Mouse (Mus musculus) liver, embryonic 14.5 days (tissue): Measurements from ENCODE around the gene Tbpl2. TPM values are rescaled to one million over a fixed set of nuclear protein-coding genes. Genes with fewer than 3 reads are reported as not detected.

ENCODE experiments used
- ATAC-seq: fragments of 200-750 bp; cut with Nextera tagmentation; 2 replicates; pipeline ENCODE4 v1.8.0; 2017; ENCODE audit warnings: moderate number of reproducible peaks, mild to moderate bottlenecking, moderate library complexity; ENCODE audit not compliant: insufficient read depth
- DNase-seq, 3 experiments: peaks; one replicate each; pipeline ENCODE4 v3.0.0-alpha.2; 2012 to 2013; ENCODE audit warnings: low read depth in 3 of 3, low spot score in 3 of 3
- H3K27ac ChIP-seq: fragments of 300-500 bp; sonication (generic); 2 replicates; pipeline ENCODE4 v1.5.1; 2014; ENCODE audit warnings: moderate library complexity, mild to moderate bottlenecking, control low read depth, inconsistent platforms
- H3K27me3 ChIP-seq: fragments of 300-500 bp; sonication (generic); 2 replicates; pipeline ENCODE4 v1.6.1; 2014; ENCODE audit warnings: mild to moderate bottlenecking, low read length, moderate library complexity; ENCODE audit not compliant: control insufficient read depth, insufficient read depth
- H3K36me3 ChIP-seq: fragments of 300-500 bp; sonication (generic); replicated peaks from 2 replicates; pipeline ENCODE4 v1.6.1; 2014; ENCODE audit warnings: low read depth; ENCODE audit not compliant: control insufficient read depth, insufficient read depth
- H3K4me1 ChIP-seq, 2 experiments: fragments of 200-500 bp in 1 of 2; fragments of 300-500 bp in 1 of 2; sonication (generic) in 1 of 2; replicated peaks; 2 replicates each; pipeline ENCODE4 v1.6.1; 2012 to 2014; ENCODE audit warnings: antibody characterized with exemption in 1 of 2, inconsistent platforms in 1 of 2, low read length in 1 of 2; ENCODE audit not compliant: control insufficient read depth in 2 of 2, insufficient read depth in 2 of 2
- H3K4me2 ChIP-seq: fragments of 300-500 bp; sonication (generic); 2 replicates; pipeline ENCODE4 v1.6.1; 2014; ENCODE audit warnings: low read depth, mild to moderate bottlenecking, control low read depth, moderate library complexity
- H3K4me3 ChIP-seq, 2 experiments: fragments of 200-500 bp in 1 of 2; fragments of 300-500 bp in 1 of 2; sonication (generic) in 1 of 2; 2 replicates each; pipeline ENCODE4 v1.5.1; 2012 to 2014; ENCODE audit warnings: low read depth in 2 of 2, low read length in 2 of 2, mild to moderate bottlenecking in 2 of 2, control low read depth in 1 of 2, inconsistent platforms in 1 of 2, moderate library complexity in 1 of 2; ENCODE audit not compliant: insufficient read depth in 1 of 2
- H3K9ac ChIP-seq: fragments of 300-500 bp; sonication (generic); replicated peaks from 2 replicates; pipeline ENCODE4 v1.6.1; 2014; ENCODE audit warnings: mild to moderate bottlenecking, control low read depth, moderate library complexity
- H3K9me3 ChIP-seq: fragments of 300-500 bp; sonication (generic); 2 replicates; pipeline ENCODE4 v1.6.1; 2016; ENCODE audit warnings: low read length, mixed read lengths; ENCODE audit not compliant: control insufficient read depth
- CTCF ChIP-seq: IDR thresholded peaks from 2 replicates; pipeline ENCODE4 v1.5.1; 2016; ENCODE audit warnings: antibody characterized with exemption, low read depth, control low read depth
- EP300 ChIP-seq: IDR thresholded peaks from 2 replicates; pipeline ENCODE4 v1.6.1; 2016; ENCODE audit warnings: antibody characterized with exemption, low read depth
- WGBS: fragments of 180-500 bp; shearing (Covaris S2); extraction: QIAGEN DNeasy Blood & Tissue Kit; methylation state at CpG from one replicate; pipeline ENCODE4 v1.1.7; 2014; ENCODE audit not compliant: insufficient replicate concordance; 5-methylcytosine and 5-hydroxymethylcytosine counted together
- polyA plus RNA-seq, 2 experiments: library from polyadenylated mRNA; depleted of rRNA in 1 of 2; stranded (reverse) in 1 of 2; unstranded in 1 of 2; fragments of >200 nt; fragmentation: Nextera tagmentation in 1 of 2; extraction: Ambion mirVana in 1 of 2; gene quantifications; 2 replicates each; pipeline versions ENCODE4 v1.2.1 to v1.2.3; 2012 to 2014

Gene Tbpl2
- polyA plus RNA-seq, 2 experiments, result not detected

GRCm38 (mm10) chr2:24040531-24040930 lies 55.9 kb downstream of the Tbpl2 start:
- ATAC-seq, result no peak
- no peak for TF ChIP-seq CTCF
- no peak for TF ChIP-seq EP300
- no peak overlapping the region for H3K27ac ChIP-seq
- H3K36me3 ChIP-seq, result no peaks in the 10 kb centered on the region
- WGBS, result 55% methylated on average over 1 of the region's 1 CpGs
- H3K27me3 ChIP-seq, result no peaks in the 10 kb centered on the region
- DNase-seq, result no peak
- H3K9ac ChIP-seq, result no peak overlapping the region
- no peaks in the 10 kb centered on the region for H3K9me3 ChIP-seq
- no peaks in the 10 kb centered on the region for H3K4me1 ChIP-seq
- H3K4me2 ChIP-seq, result no peak overlapping the region
- no peak overlapping the region for H3K4me3 ChIP-seq

Other genes with a start within 250 kb of the Tbpl2 start
- gene Hnmt, start 47.2 kb downstream of the Tbpl2 start, polyA plus RNA-seq (2012; rRNA removed), result 0.15 and 0.17 TPM in 2 replicates
- gene Hnmt, start 47.2 kb downstream of the Tbpl2 start, polyA plus RNA-seq (2014; fragmentation: Nextera tagmentation; extraction: Ambion mirVana), result 0.33 and 0.52 TPM in 2 replicates
- not detected in 2 replicates for gene Il1f8, start 56.6 kb upstream of the Tbpl2 start, polyA plus RNA-seq (2012; rRNA removed)
- not detected in 2 replicates for gene Il1f8, start 56.6 kb upstream of the Tbpl2 start, polyA plus RNA-seq (2014; fragmentation: Nextera tagmentation; extraction: Ambion mirVana)
- 0.08 and 0.12 TPM in 2 replicates for gene Il1f9, start 89.9 kb upstream of the Tbpl2 start, polyA plus RNA-seq (2012; rRNA removed)
- 0.08 and 0.11 TPM in 2 replicates for gene Il1f9, start 89.9 kb upstream of the Tbpl2 start, polyA plus RNA-seq (2014; fragmentation: Nextera tagmentation; extraction: Ambion mirVana)
- gene Il1f6, start 118.8 kb upstream of the Tbpl2 start, polyA plus RNA-seq (2012; rRNA removed), result not detected in 2 replicates
- gene Il1f6, start 118.8 kb upstream of the Tbpl2 start, polyA plus RNA-seq (2014; fragmentation: Nextera tagmentation; extraction: Ambion mirVana), result not detected in 2 replicates
- not detected in 2 replicates for gene Il1f5, start 180.4 kb upstream of the Tbpl2 start, polyA plus RNA-seq (2012; rRNA removed)
- not detected in 2 replicates for gene Il1f5, start 180.4 kb upstream of the Tbpl2 start, polyA plus RNA-seq (2014; fragmentation: Nextera tagmentation; extraction: Ambion mirVana)
- gene Il1f10, start 194.6 kb upstream of the Tbpl2 start, polyA plus RNA-seq (2012; rRNA removed), result not detected in 2 replicates
- gene Il1f10, start 194.6 kb upstream of the Tbpl2 start, polyA plus RNA-seq (2014; fragmentation: Nextera tagmentation; extraction: Ambion mirVana), result not detected in 2 replicates
- 3.7 and 4.8 TPM in 2 replicates for gene Il1rn, start 240.3 kb upstream of the Tbpl2 start, polyA plus RNA-seq (2012; rRNA removed)
- gene Il1rn, start 240.3 kb upstream of the Tbpl2 start, polyA plus RNA-seq (2014; fragmentation: Nextera tagmentation; extraction: Ambion mirVana), result 6.3 and 6.4 TPM in 2 replicates